Mouse (Mus musculus) central nervous system, embryonic 11.5 days (tissue): ENCODE measurements around the gene Uba52. TPM values are rescaled to one million over a fixed set of nuclear protein-coding genes. Genes with fewer than 3 reads are reported as not detected.

Experiments
- polyA plus RNA-seq: library from polyadenylated mRNA; depleted of rRNA; stranded (reverse); fragments of >200 nt; gene quantifications from 2 replicates; pipeline ENCODE4 v1.2.3, GENCODE M21; 2012; rRNA removed

Gene Uba52
- polyA plus RNA-seq: 1,236 and 2,029 TPM in 2 replicates

GRCm38 (mm10) chr8:70510228-70510915 is at the start of gene Uba52:
TSS of gene Uba52 (minus strand) at chr8:70510801.

GRCm38 (mm10) chr8:70539077-70539813 is 28.6 kb upstream of the Uba52 start, which contains the start of gene Ell:
TSS of gene Ell (plus strand) at chr8:70539457.

GRCm38 (mm10) chr8:70527512-70528181 is 17.0 kb upstream of the Uba52 start, which contains the start of the genes Fkbp8 and Kxd1:
TSS of gene Fkbp8 (plus strand) at chr8:70527724.
TSS of gene Kxd1 (minus strand) at chr8:70527956.

GRCm38 (mm10) chr8:70506328-70507026 is 4.1 kb downstream of the Uba52 start, which contains the start of gene Rex1bd:
TSS of gene Rex1bd (minus strand) at chr8:70506752.

GRCm38 (mm10) chr8:70492664-70493640 is 17.6 kb downstream of the Uba52 start, which contains the start of gene Crlf1:
TSS of gene Crlf1 (plus strand) at chr8:70493158.

GRCm38 (mm10) chr8:70486941-70487520 is 23.6 kb downstream of the Uba52 start, which contains the start of gene Tmem59l:
TSS of gene Tmem59l (minus strand) at chr8:70487358.

GRCm38 (mm10) chr8:70476333-70477268 is 34.0 kb downstream of the Uba52 start, which contains the start of gene Klhl26:
TSS of gene Klhl26 (minus strand) at chr8:70476968.

Other genes with a start within 250 kb of the Uba52 start
- gene Homer3, start 228.0 kb downstream of the Uba52 start, polyA plus RNA-seq: 117 and 118 TPM in 2 replicates
- gene Ddx49, start 208.3 kb downstream of the Uba52 start, polyA plus RNA-seq: 54.6 and 70.9 TPM in 2 replicates
- 214 and 227 TPM in 2 replicates for gene Cope, start 208.3 kb downstream of the Uba52 start, polyA plus RNA-seq
- gene Cers1, start 195.0 kb downstream of the Uba52 start, polyA plus RNA-seq: 6.7 and 8.8 TPM in 2 replicates
- gene Gdf1, start 181.0 kb downstream of the Uba52 start, polyA plus RNA-seq: 3.1 and 7.7 TPM in 2 replicates
- gene Upf1, start 157.5 kb downstream of the Uba52 start, polyA plus RNA-seq: 39.3 and 42.0 TPM in 2 replicates
- 0.28 and 0.31 TPM in 2 replicates for gene Comp, start 137.2 kb downstream of the Uba52 start, polyA plus RNA-seq
- 17.0 and 25.5 TPM in 2 replicates for gene Crtc1, start 71.2 kb downstream of the Uba52 start, polyA plus RNA-seq
- 21.7 and 29.7 TPM in 2 replicates for gene Klhl26, start 33.8 kb downstream of the Uba52 start, polyA plus RNA-seq
- 6.5 and 11.6 TPM in 2 replicates for gene Tmem59l, start 23.4 kb downstream of the Uba52 start, polyA plus RNA-seq
- 1.8 and 19.1 TPM in 2 replicates for gene Crlf1, start 17.6 kb downstream of the Uba52 start, polyA plus RNA-seq
- 128 and 152 TPM in 2 replicates for gene Rex1bd, start 4.0 kb downstream of the Uba52 start, polyA plus RNA-seq
- 333 and 368 TPM in 2 replicates for gene Fkbp8, start 16.9 kb upstream of the Uba52 start, polyA plus RNA-seq
- gene Kxd1, start 17.2 kb upstream of the Uba52 start, polyA plus RNA-seq: 45.2 and 45.4 TPM in 2 replicates
- gene Ell, start 28.7 kb upstream of the Uba52 start, polyA plus RNA-seq: 18.0 and 24.2 TPM in 2 replicates
- 87.0 and 171 TPM in 2 replicates for gene Isyna1, start 83.6 kb upstream of the Uba52 start, polyA plus RNA-seq
- 81.3 and 117 TPM in 2 replicates for gene Ssbp4, start 98.1 kb upstream of the Uba52 start, polyA plus RNA-seq
- gene Lrrc25, start 105.4 kb upstream of the Uba52 start, polyA plus RNA-seq: 0.88 and 1.00 TPM in 2 replicates
- gene Gdf15, start 121.7 kb upstream of the Uba52 start, polyA plus RNA-seq: 0.32 and 0.54 TPM in 2 replicates
- 61.8 and 88.1 TPM in 2 replicates for gene Pgpep1, start 149.6 kb upstream of the Uba52 start, polyA plus RNA-seq
- 217 and 299 TPM in 2 replicates for gene Lsm4, start 162.4 kb upstream of the Uba52 start, polyA plus RNA-seq
- gene Jund, start 188.1 kb upstream of the Uba52 start, polyA plus RNA-seq: 179 and 228 TPM in 2 replicates
- 0.04 and 0.05 TPM in 2 replicates for gene Iqcn, start 192.7 kb upstream of the Uba52 start, polyA plus RNA-seq
- gene Gm3336, start 207.7 kb upstream of the Uba52 start, polyA plus RNA-seq: 0.06 TPM in 1 of 2 replicates, not detected in the other
- 0.82 and 0.89 TPM in 2 replicates for gene Pde4c, start 212.9 kb upstream of the Uba52 start, polyA plus RNA-seq
- 28.0 and 50.3 TPM in 2 replicates for gene Rab3a, start 243.9 kb upstream of the Uba52 start, polyA plus RNA-seq